Mouse (Mus musculus) E14TG2a.4 (cell line): ENCODE results near the gene Lat2.

Experiments
- H3K27me3 ChIP-seq: 2 replicates; pipeline ENCODE4 v1.6.1; 2014; ENCODE audit warnings: low read length, control low read depth; ENCODE audit not compliant: insufficient read depth
- H3K36me3 ChIP-seq: 2 replicates; pipeline ENCODE4 v1.6.1; 2014; ENCODE audit warnings: low read length, control low read depth; ENCODE audit not compliant: insufficient read depth
- H3K4me1 ChIP-seq: replicated peaks from 2 replicates; pipeline ENCODE4 v1.6.1; 2014; ENCODE audit warnings: low read depth, low read length, control low read depth
- H3K4me3 ChIP-seq: replicated peaks from 2 replicates; pipeline ENCODE4 v1.5.1; 2014; ENCODE audit warnings: mild to moderate bottlenecking, low read length
- H3K9me3 ChIP-seq: 2 replicates; pipeline ENCODE4 v1.6.1; 2014; ENCODE audit warnings: low read length, control low read depth
- CTCF ChIP-seq: conservative IDR thresholded peaks from 2 replicates; pipeline ENCODE4 v1.5.1; 2014; ENCODE audit warnings: low read length
- NANOG ChIP-seq: IDR thresholded peaks from 2 replicates; pipeline ENCODE4 v1.6.1; 2014; ENCODE audit warnings: borderline replicate concordance, low read length, mixed read lengths
- POU5F1 ChIP-seq: IDR thresholded peaks from 2 replicates; pipeline ENCODE4 v1.6.1; 2014; ENCODE audit warnings: low read length, borderline replicate concordance

Lat2 gene

GRCm38 (mm10) chr5:134560071-134560449 lies 54.8 kb downstream of the Lat2 start, which contains the start of gene Syna:
TSS of gene Syna (minus strand) at chr5:134560171.
- H3K36me3 ChIP-seq: no peaks in the 10 kb centered on the region
- peak within 1 kb of the TSS; percentile 41 for H3K4me3 ChIP-seq
- H3K27me3 ChIP-seq: peaks cover 20% of the 10 kb centered on the region
- peaks cover 62% of the 10 kb centered on the region for H3K4me1 ChIP-seq
- H3K9me3 ChIP-seq: no peaks in the 10 kb centered on the region
- no peak for TF ChIP-seq NANOG
- no peak for TF ChIP-seq CTCF
- no peak for TF ChIP-seq POU5F1

DNA sequence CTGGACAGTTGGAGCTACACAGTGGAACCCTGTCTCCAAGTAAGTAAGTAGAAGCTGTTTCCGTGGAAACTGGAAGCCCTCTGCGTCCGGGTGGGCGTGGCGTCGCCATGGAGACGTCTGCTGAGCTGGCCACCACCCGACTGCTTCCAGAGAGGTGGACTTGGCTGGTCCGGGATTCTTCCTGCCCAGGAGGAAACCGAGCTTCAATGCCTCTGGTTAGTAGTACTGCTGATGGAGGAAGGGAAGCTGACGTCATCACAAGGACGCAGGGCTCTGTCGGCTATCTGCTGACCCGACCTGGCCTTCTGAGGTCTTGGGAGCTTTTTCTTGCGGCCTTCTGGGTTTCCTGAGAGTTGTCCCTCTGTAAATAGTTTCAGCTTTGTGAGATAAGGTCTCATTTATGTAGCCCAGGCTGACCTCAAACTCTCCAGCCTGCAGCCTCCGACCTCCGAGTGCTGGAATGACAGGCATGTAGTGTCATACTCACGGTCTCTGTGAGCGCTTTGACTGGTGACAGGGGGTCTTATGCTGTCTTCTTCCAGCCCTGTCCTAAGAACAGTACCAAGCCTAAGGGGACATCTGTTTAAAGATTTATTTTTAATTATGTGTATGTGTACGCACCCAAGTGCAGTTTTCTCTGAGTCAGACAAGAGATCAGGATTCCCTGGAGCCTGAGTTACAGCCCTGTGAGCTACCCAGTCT lies 59.2 kb downstream of the Lat2 start:
- no peaks in the 10 kb centered on the region for H3K36me3 ChIP-seq
- no peak for TF ChIP-seq POU5F1
- TF ChIP-seq NANOG: no peak
- TF ChIP-seq CTCF: no peak
- H3K4me3 ChIP-seq: no peak overlapping the region
- H3K4me1 ChIP-seq: peaks cover 72% of the 10 kb centered on the region
- H3K27me3 ChIP-seq: peaks cover 33% of the 10 kb centered on the region
- H3K9me3 ChIP-seq: no peaks in the 10 kb centered on the region

DNA sequence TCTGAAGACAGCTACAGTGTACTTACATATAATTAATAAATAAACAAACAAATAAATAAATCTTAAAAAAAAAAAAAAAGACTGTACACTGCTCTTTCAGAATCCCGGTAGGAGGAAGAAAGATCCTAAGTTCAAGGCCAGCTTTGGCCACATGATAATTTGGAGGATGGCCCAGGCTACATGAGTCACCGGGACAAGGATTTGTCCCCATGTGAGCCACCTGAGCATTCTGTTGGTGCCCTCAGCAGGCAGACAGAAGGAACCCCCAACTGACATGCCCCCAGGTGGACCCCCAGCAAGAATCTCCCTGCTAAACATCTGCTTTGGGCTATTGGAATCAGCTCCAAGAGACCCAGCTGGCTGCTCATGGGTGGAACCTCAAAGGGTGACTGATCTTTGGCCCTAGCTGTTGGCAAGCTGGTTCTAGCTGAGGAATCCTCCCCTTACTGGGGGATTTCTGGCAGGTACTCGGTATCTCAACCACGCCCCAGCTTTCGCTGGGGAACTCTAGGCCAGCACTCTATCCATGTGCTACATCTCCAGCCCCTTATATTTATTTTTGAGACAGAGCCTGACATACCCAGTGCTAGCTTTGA lies 60.8 kb downstream of the Lat2 start:
- peaks cover 65% of the 10 kb centered on the region for H3K4me1 ChIP-seq
- H3K27me3 ChIP-seq: peaks cover 32% of the 10 kb centered on the region
- no peak for TF ChIP-seq POU5F1
- TF ChIP-seq NANOG: no peak
- TF ChIP-seq CTCF: no peak
- H3K36me3 ChIP-seq: no peaks in the 10 kb centered on the region
- H3K4me3 ChIP-seq: no peak overlapping the region
- H3K9me3 ChIP-seq: no peaks in the 10 kb centered on the region

DNA sequence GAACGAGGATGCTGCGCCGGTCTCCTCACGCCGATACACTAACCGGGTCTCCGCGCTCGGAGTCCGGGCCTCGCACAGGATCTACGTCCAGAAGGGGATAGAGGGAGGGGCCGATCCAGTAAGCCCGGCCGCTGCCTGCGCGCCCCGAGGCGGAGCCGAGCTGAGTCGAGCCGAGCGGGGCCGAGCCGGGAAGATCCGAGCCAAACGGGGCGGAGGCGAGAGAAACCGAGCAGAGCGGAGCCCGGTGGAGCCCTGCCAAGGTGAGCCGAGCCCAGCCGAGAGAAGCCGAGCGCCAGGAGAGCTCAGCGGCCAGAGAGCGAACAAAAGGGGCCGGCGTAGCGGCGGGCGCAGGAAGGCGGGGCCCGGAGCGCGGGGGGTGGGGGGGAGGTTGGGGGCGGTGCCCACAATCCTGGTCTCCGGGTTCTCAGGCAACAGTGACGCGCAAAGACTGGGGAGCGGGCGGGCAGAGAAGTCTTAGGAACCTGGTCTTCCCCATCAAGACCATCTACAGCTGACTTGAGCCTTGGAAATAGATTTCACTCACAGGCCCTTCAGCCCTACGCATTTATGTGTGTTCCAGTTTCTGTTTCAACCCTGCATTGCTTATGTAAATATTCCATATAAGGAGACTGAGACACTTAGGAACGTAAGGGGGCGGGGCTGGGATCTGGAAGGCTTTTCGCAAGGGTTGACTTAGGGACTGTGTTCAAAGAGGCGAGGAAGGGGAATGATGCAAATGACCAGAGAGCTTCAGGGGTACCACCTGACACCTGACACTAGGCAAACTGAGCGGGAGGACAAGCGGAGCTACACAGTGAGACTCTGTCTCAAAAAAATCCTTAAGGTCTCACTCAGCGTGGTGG lies 62.5 kb downstream of the Lat2 start, which contains the start of gene Clip2:
Gene Clip2 (minus strand): TSS at position 325 of the 863 bp plus-strand sequence.
- TF ChIP-seq NANOG (no peak), POU5F1 (no peak), CTCF (no peak)
- Histone ChIP-seq H3K27me3 (peaks cover 22% of the 10 kb centered on the region), H3K9me3 (no peaks in the 10 kb centered on the region), H3K4me1 (peaks cover 66% of the 10 kb centered on the region), H3K4me3 (peak within 1 kb of the TSS; percentile 93), H3K36me3 (no peaks in the 10 kb centered on the region)

DNA sequence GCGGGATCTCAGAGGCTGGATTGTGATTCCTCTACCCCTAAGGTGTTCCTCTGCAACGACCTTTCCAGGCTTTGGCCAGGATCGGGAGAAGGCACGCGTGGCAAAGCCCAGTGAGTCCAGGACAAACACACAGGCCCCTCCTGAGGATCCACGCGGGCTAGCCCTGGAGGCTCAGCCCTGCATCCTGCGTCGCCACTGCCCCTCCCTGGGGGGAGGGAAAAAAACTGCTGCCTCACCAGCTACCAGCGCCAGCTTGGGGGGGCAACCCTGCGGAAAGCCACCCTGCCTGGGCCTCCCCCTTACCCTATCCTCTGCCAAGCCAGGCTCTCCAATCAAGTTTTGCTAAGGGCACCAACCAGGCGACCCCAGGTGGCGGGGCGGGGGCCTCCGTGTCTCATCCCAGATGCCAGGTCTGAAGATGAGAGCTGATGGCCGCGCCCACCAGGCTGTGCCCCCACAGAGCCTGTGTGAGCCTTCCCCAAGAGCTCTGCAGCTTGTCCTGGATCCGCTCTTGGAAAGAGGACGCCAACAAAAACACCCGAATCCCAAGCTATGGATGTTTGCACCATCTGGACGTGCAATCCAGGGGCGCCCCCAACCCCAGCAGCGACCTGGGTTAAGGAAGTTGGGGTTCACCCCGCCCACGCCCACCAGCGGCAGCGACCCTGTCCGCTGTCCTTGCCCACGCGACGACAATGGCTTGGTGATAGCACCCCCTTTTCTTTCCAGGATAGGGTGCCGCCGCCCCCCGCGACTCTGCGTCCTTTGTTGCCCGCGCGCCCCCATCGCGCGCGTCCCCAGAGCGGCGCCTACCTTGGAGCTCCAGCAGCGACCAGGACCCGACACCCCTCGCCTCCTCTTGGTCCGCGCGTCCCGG lies 63.4 kb downstream of the Lat2 start:
- Histone ChIP-seq H3K4me3 (peak overlapping the region; percentile 93), H3K4me1 (peaks cover 61% of the 10 kb centered on the region), H3K36me3 (no peaks in the 10 kb centered on the region), H3K9me3 (no peaks in the 10 kb centered on the region), H3K27me3 (peaks cover 22% of the 10 kb centered on the region)
- TF ChIP-seq CTCF (no peak), POU5F1 (no peak), NANOG (no peak)

DNA sequence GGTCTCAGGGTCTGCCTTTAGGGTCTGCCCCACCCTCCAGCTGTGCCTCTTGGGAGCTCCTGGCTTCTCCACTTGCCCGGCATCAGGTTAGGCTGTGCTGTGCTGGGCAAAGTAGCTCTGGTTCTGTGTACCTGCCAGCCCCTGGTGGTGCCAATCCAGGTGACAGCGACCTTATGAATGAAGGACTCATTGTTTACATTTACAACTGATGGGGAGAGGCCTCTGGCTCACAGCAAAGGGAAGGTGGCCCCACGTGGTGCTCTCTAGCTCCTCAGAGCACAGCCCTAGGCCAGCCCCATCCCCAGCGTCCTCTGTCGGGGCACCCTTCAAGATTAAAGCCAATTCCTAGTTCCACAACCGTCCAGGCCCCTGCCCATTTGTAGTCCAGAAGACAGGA lies 64.0 kb downstream of the Lat2 start:
- TF ChIP-seq POU5F1 (no peak), NANOG (no peak), CTCF (no peak)

More for the DNA sequence above, 64.0 kb downstream of the Lat2 start:
- Histone ChIP-seq H3K9me3 (no peaks in the 10 kb centered on the region), H3K4me1 (peaks cover 57% of the 10 kb centered on the region), H3K4me3 (peak overlapping the region; percentile 93), H3K27me3 (peaks cover 22% of the 10 kb centered on the region), H3K36me3 (no peaks in the 10 kb centered on the region)
